ENCODE assay signal across 15 mouse cellular contexts in genomic region chr11:83447612-83448011, GRCm38 (mm10). TPM values are rescaled to one million over a fixed set of nuclear protein-coding genes. Genes with fewer than 3 reads are reported as not detected.
A peak's percentile ranks its signal among the peaks of the same experiment; 100 is the strongest.
DNase-seq lines count a peak whose midpoint lies in the region; ATAC-seq lines count a peak whose summit lies in the region.
"Had no signal": no experiment of that assay in that cellular context is flagged by ENCODE, and none has a peak within 500 bp of the region (broad histone marks: within the 10 kb centered on the region; RNA-seq: fewer than 3 reads in every experiment).

No protein-coding gene starts in this region.

- H3K4me2 ChIP-seq in heart, embryonic 16.5 days (ENCODE audit: low read depth, low read length), result no peak overlapping the region
- H3K4me2 ChIP-seq in lung, embryonic 16.5 days (ENCODE audit: low read depth, low read length), result no peak overlapping the region; the same call in 1 of the 2 replicates
- H3K4me2 ChIP-seq: liver, embryonic 15.5 days had no signal

- intact Hi-C loops in heart, postnatal 10 days (cut with DNase I), result no loop called here

- 75% methylated on average over 10 of the region's 10 CpGs for WGBS in heart, embryonic 16.5 days
- WGBS in lung, embryonic 16.5 days, result 63% methylated on average over 10 of the region's 10 CpGs
- 59% methylated on average over 10 of the region's 10 CpGs for WGBS in embryonic facial prominence, embryonic 10.5 days

- no peaks in the 10 kb centered on the region for H3K36me3 ChIP-seq in heart, embryonic 16.5 days (ENCODE audit: control insufficient read depth, insufficient read depth)
- H3K36me3 ChIP-seq in lung, embryonic 16.5 days (ENCODE audit: control insufficient read depth, insufficient read depth, low read length), result no peaks in the 10 kb centered on the region
- H3K36me3 ChIP-seq in embryonic facial prominence, embryonic 10.5 days (replicated peaks), result no peaks in the 10 kb centered on the region
- H3K36me3 ChIP-seq: liver, embryonic 15.5 days had no signal

- H3K4me3 ChIP-seq in heart, embryonic 16.5 days (ENCODE audit: low read length), result no peak overlapping the region
- H3K4me3 ChIP-seq in lung, embryonic 16.5 days (ENCODE audit: low read length), result no peak overlapping the region
- no peak overlapping the region for H3K4me3 ChIP-seq in embryonic facial prominence, embryonic 10.5 days
- H3K4me3 ChIP-seq: liver, embryonic 15.5 days had no signal

- peak; percentile 52 for DNase-seq in adrenal gland, adult 2 months
- DNase-seq in adrenal gland, adult 18-20 months (ENCODE audit: low spot score in 2 of 2), result no peak
- DNase-seq in heart, postnatal 10 days, result no peak
- no peak for DNase-seq in lung, postnatal 4 days
- DNase-seq in embryonic facial prominence, embryonic 10.5 days (ENCODE audit: low spot score), result no peak
- no peak for DNase-seq in B cell, adult 2 months
- DNase-seq: layer of hippocampus, adult 9-11 months; right cerebral cortex, postnatal 4 days had no signal

- peaks cover 21% of the 10 kb centered on the region for H3K27me3 ChIP-seq in heart, embryonic 16.5 days (ENCODE audit: control insufficient read depth, insufficient read depth, low read length)
- peaks cover 23% of the 10 kb centered on the region for H3K27me3 ChIP-seq in lung, embryonic 16.5 days (ENCODE audit: control insufficient read depth, insufficient read depth, low read depth, low read length)
- peaks cover 54% of the 10 kb centered on the region for H3K27me3 ChIP-seq in embryonic facial prominence, embryonic 10.5 days (replicated peaks; ENCODE audit: low read depth, poor library complexity, severe bottlenecking)

- H3K4me1 ChIP-seq in heart, embryonic 16.5 days (ENCODE audit: control insufficient read depth, insufficient read depth, low read length), result peaks cover 43% of the 10 kb centered on the region
- H3K4me1 ChIP-seq in lung, embryonic 16.5 days (replicated peaks; ENCODE audit: control insufficient read depth, insufficient read depth, low read length), result peaks cover 32% of the 10 kb centered on the region
- H3K4me1 ChIP-seq in embryonic facial prominence, embryonic 10.5 days, result peaks cover 58% of the 10 kb centered on the region

- H3K9me3 ChIP-seq in heart, embryonic 16.5 days (replicated peaks; ENCODE audit: control insufficient read depth, low read length), result no peaks in the 10 kb centered on the region
- no peaks in the 10 kb centered on the region for H3K9me3 ChIP-seq in lung, embryonic 16.5 days (ENCODE audit: control insufficient read depth, low read length)
- H3K9me3 ChIP-seq in embryonic facial prominence, embryonic 10.5 days, result no peaks in the 10 kb centered on the region
- H3K9me3 ChIP-seq: liver, embryonic 15.5 days had no signal

- ATAC-seq in heart, embryonic 16.5 days (replicated peaks; ENCODE audit: extremely low read depth, insufficient read depth, low FRiP score), result no peak
- ATAC-seq in lung, embryonic 16.5 days (ENCODE audit: low read depth), result no peak

- peak overlapping the region; percentile 70 for H3K27ac ChIP-seq in heart, embryonic 16.5 days (ENCODE audit: low read length)
- peak overlapping the region; percentile 66 for H3K27ac ChIP-seq in lung, embryonic 16.5 days (ENCODE audit: low read length)
- peak overlapping the region; percentile 78; the same call in 1 of the 2 replicates for H3K27ac ChIP-seq in embryonic facial prominence, embryonic 10.5 days (replicated peaks)
- H3K27ac ChIP-seq: liver, embryonic 15.5 days had no signal

- H3K9ac ChIP-seq in heart, embryonic 16.5 days (ENCODE audit: low read length), result peak overlapping the region; percentile 18; the same call in 1 of the 2 replicates
- H3K9ac ChIP-seq in lung, embryonic 16.5 days (ENCODE audit: low read length), result no peak overlapping the region
- H3K9ac ChIP-seq: liver, embryonic 15.5 days had no signal

RNA-seq across cellular contexts. Expression of gene 1700020L24Rik, which starts 10.1 kb away (rescaled TPM):
- under 1 TPM in 1 of 2 experiments, not detected in 1; 0.61 TPM for total RNA-seq in adrenal gland, adult 2 months (2021)
- polyA plus RNA-seq in adrenal gland, adult 2 months (2012; rRNA removed), result 0.79 and 1.3 TPM in 2 replicates
- total RNA-seq in adrenal gland, adult 18-20 months (2021), result 1 to 10 TPM in 1 of 2 experiments, under 1 TPM in 1; 0.43 to 1.5 TPM
- polyA plus RNA-seq in heart, embryonic 16.5 days (2015; fragmentation: Nextera tagmentation; extraction: Ambion mirVana), result 1.4 and 1.5 TPM in 2 replicates
- total RNA-seq in heart, postnatal 10 days (2021), result not detected
- polyA plus RNA-seq in lung, embryonic 16.5 days (2015; fragmentation: Nextera tagmentation; extraction: Ambion mirVana), result 0.39 TPM in 1 of 2 replicates, not detected in the other
- polyA plus RNA-seq in embryonic facial prominence, embryonic 10.5 days (2016; fragmentation: Nextera tagmentation; extraction: Ambion mirVana), result 0.68 TPM in 1 of 2 replicates, not detected in the other
- total RNA-seq: left cerebral cortex, postnatal 25 days; megakaryocyte-erythroid progenitor cell, adult 5-6 weeks had no signal

RNA-seq across cellular contexts. Expression of gene Mmp28, which starts 15.3 kb away (rescaled TPM):
- total RNA-seq in adrenal gland, adult 2 months (2021), result 10 to 100 TPM in 1 of 2 experiments, 1 to 10 TPM in 1; 8.7 to 22.6 TPM
- 24.2 and 27.2 TPM in 2 replicates for polyA plus RNA-seq in adrenal gland, adult 2 months (2012; rRNA removed)
- total RNA-seq in adrenal gland, adult 18-20 months (2021), result 10 to 100 TPM; 10.7 to 11.5 TPM
- polyA plus RNA-seq in heart, embryonic 16.5 days (2015; fragmentation: Nextera tagmentation; extraction: Ambion mirVana), result 3.5 TPM in 2 replicates
- 1 to 10 TPM; 7.4 to 8.4 TPM for total RNA-seq in heart, postnatal 10 days (2021)
- 1.7 and 1.8 TPM in 2 replicates for polyA plus RNA-seq in lung, embryonic 16.5 days (2015; fragmentation: Nextera tagmentation; extraction: Ambion mirVana)
- 1.3 and 1.5 TPM in 2 replicates for polyA plus RNA-seq in embryonic facial prominence, embryonic 10.5 days (2016; fragmentation: Nextera tagmentation; extraction: Ambion mirVana)

RNA-seq across cellular contexts. Expression of gene Gas2l2, which starts 18.4 kb away (rescaled TPM):
- not detected for total RNA-seq in adrenal gland, adult 2 months (2021)
- polyA plus RNA-seq in adrenal gland, adult 2 months (2012; rRNA removed), result not detected in 2 replicates
- not detected for total RNA-seq in adrenal gland, adult 18-20 months (2021)
- 0.11 and 0.12 TPM in 2 replicates for polyA plus RNA-seq in heart, embryonic 16.5 days (2015; fragmentation: Nextera tagmentation; extraction: Ambion mirVana)
- total RNA-seq in heart, postnatal 10 days (2021), result not detected
- polyA plus RNA-seq in lung, embryonic 16.5 days (2015; fragmentation: Nextera tagmentation; extraction: Ambion mirVana), result 0.53 and 0.82 TPM in 2 replicates
- polyA plus RNA-seq in embryonic facial prominence, embryonic 10.5 days (2016; fragmentation: Nextera tagmentation; extraction: Ambion mirVana), result not detected in 2 replicates
- total RNA-seq: hematopoietic stem cell, adult 5-6 weeks; megakaryocyte-erythroid progenitor cell, adult 5-6 weeks had no signal
- polyA plus RNA-seq: embryonic facial prominence, embryonic 11.5 days; liver, embryonic 15.5 days had no signal

RNA-seq across cellular contexts. Expression of gene Taf15, which starts 25.3 kb away (rescaled TPM):
- total RNA-seq in adrenal gland, adult 2 months (2021), result 10 to 100 TPM; 56.8 to 77.7 TPM
- polyA plus RNA-seq in adrenal gland, adult 2 months (2012; rRNA removed), result 2.5 and 3.4 TPM in 2 replicates
- total RNA-seq in adrenal gland, adult 18-20 months (2021), result 10 to 100 TPM; 58.8 to 72.0 TPM
- 8.3 and 9.5 TPM in 2 replicates for polyA plus RNA-seq in heart, embryonic 16.5 days (2015; fragmentation: Nextera tagmentation; extraction: Ambion mirVana)
- total RNA-seq in heart, postnatal 10 days (2021), result 10 to 100 TPM; 39.8 to 46.3 TPM
- 12.3 and 13.9 TPM in 2 replicates for polyA plus RNA-seq in lung, embryonic 16.5 days (2015; fragmentation: Nextera tagmentation; extraction: Ambion mirVana)
- polyA plus RNA-seq in embryonic facial prominence, embryonic 10.5 days (2016; fragmentation: Nextera tagmentation; extraction: Ambion mirVana), result 12.4 and 12.7 TPM in 2 replicates

RNA-seq across cellular contexts. Expression of gene Rasl10b, which starts 38.7 kb away (rescaled TPM):
- 10 to 100 TPM in 1 of 2 experiments, 1 to 10 TPM in 1; 8.6 to 14.3 TPM for total RNA-seq in adrenal gland, adult 2 months (2021)
- polyA plus RNA-seq in adrenal gland, adult 2 months (2012; rRNA removed), result 20.1 and 25.5 TPM in 2 replicates
- 10 to 100 TPM; 11.4 to 12.4 TPM for total RNA-seq in adrenal gland, adult 18-20 months (2021)
- 5.7 and 9.1 TPM in 2 replicates for polyA plus RNA-seq in heart, embryonic 16.5 days (2015; fragmentation: Nextera tagmentation; extraction: Ambion mirVana)
- total RNA-seq in heart, postnatal 10 days (2021), result 10 to 100 TPM; 25.7 to 25.9 TPM
- polyA plus RNA-seq in lung, embryonic 16.5 days (2015; fragmentation: Nextera tagmentation; extraction: Ambion mirVana), result 0.41 and 0.62 TPM in 2 replicates
- polyA plus RNA-seq in embryonic facial prominence, embryonic 10.5 days (2016; fragmentation: Nextera tagmentation; extraction: Ambion mirVana), result 2.6 and 3.1 TPM in 2 replicates
- total RNA-seq: hematopoietic stem cell, adult 5-6 weeks had no signal
